Mouse (Mus musculus) gastrocnemius, adult 18-20 months (tissue): Measurements from ENCODE around the gene Kcnk7. TPM values are rescaled to one million over a fixed set of nuclear protein-coding genes. Genes with fewer than 3 reads are reported as not detected.

Source experiments
- DNase-seq: peaks from one replicate; pipeline ENCODE4 v3.0.0; 2021; ENCODE audit warnings: low spot score
- total RNA-seq, 2 experiments: library from RNA; stranded (reverse); gene quantifications; 2 replicates each; pipeline ENCODE4 v1.2.3; 2021

Gene Kcnk7
- total RNA-seq, 2 experiments from 2014 or later, result not detected

DNA sequence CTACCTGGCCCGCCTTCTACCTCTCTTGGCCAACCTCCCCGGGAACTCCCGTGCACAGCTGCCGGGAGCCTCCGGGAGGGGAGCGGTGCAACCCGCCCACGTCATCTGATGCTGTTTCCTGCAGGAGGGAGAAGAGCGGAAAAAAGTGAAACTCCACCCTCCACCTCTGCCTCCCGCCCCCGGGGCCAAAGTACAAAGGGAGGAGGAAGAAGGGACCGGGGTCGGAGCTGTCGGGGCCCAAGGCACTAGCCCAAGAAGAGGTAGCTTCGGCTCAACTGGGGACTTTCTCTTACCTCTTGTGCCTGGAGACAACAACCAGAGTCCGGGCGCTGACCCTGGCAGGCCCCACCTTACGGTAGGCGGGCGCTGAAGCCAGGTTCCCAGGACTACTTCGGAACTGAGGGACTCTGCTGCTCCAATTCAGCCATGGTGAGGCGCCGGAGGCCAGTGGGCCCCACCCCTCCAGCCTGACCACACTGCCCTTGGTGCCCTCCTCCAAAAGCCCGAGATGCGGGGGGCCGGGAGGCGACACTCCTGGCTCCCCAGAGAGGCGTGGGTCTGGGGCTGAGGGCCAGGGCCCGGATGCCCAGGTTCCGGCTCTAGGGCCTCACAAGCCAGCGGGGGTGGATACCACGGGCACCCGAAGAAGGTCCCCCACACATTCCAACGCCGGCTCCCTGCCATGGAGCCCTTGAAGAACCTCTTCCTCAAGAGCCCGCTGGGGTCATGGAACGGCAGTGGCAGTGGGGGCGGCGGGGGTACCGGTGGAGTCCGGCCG is 14.4 kb upstream of the Kcnk7 start:
- DNase-seq, result peak; percentile 89

DNA sequence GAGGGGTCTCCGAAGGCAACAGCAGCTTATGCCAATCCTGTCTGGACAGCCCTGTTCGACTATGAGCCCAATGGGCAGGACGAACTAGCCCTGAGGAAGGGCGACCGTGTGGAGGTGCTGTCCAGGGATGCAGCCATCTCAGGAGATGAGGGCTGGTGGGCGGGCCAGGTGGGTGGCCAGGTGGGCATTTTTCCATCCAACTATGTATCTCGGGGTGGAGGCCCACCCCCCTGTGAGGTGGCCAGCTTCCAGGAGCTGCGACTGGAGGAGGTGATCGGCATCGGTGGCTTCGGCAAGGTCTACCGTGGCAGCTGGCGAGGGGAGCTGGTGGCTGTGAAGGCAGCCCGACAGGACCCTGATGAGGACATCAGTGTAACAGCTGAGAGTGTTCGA is 13.8 kb upstream of the Kcnk7 start:
- DNase-seq, result no peak

DNA sequence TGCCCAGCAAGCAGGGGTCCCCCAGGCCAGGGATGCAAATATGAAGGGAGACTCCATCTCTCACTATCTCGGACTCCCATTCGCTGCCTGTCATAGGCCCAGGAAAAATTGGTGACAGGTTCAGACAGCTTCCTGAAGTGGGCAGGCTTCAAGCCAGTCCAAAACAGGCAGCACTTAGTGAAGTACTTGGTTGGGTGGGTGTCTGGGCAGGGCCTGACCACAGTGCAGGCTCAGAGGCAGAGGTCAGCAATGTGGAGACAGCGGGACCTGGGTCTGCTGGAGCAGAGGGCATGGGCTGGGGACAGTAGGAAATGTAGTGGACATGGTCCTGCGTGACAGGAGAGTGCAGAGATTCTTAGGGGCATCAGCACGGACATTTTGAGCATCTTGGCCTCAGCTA is 12.6 kb upstream of the Kcnk7 start:
- DNase-seq, result no peak

DNA sequence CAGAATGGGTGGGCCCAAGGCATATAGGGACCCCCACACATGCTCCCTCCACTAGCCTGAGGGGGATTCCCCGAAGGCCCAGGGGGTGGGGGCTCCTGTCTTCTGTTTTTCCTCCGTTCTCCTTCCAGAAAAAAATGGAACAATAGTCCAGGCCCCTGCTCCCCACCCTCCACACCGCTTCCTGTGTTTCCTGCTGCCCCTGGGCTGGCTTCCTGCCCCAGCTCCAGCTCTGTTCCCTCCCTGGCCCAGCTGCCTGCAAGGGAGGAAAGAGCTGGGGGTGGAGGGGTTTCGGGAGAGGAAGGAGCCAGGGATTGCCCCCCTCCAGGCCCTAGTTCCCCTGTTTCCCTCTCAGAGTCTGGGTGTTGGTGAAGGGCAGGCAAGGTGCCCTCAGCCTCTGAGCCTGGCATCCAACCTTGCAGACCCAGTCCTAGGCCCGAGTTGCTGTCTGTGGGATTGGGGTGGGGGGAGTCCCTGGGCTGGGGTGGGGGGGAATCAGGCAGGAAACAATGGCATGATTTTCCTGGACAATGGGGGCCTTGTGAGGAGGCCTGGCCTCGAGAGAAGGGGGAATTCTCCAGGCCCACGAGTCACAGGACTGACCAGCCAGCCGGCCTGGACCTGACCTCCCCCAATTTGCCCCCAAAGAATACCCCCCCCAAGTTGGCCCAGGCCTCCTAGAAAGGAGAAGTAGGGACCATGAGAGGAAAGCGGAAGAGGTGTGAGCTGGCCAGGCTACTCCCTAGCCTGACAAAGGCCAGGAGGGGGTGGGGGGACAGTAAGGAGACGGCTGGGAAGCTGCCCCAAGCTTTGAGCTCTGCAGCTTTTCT is 11.9 kb upstream of the Kcnk7 start:
- DNase-seq, result no peak

DNA sequence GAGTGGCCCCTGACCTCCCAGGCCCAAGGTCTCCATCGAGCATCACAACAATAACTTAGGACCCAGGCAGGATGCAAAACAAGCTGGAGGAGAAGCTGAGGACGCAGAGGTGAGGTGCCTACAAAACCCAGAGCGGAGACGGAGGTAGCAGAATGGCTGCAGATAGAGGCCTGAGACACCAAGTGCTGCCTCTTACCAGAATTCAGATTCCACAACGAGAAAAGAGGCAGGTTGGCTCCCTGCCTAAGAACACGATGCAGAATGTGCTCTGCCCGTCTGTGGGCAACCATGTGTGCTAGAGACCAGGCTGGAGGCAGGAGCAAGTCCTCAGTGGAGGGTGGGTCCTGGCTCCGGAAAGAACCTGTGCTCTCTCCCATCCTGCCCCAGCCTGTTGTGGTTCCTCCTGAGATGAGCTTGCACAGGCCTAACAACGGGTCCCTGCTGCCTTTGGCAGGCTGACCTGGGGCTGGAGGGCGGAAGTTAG is 11.2 kb upstream of the Kcnk7 start:
- DNase-seq, result no peak

DNA sequence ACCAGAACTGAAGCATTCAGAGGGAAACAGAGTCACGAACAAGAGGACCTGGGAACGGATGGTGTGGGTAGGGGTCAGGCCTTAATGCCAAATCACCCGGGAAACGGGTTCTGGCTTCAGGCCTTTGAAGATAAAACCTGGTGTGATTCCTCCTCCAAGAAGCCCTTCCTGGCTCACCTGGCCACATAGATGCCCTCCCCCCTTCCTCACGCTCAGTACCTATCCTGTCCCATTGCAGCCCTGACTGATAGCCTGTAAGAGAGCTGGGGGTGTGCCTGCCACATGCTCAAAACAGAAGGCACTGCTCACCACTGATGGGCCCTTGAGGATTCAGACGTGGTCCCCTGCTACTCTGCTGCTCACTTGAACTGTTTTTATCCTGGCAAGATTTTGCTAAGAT is 10.4 kb upstream of the Kcnk7 start:
- no peak for DNase-seq

DNA sequence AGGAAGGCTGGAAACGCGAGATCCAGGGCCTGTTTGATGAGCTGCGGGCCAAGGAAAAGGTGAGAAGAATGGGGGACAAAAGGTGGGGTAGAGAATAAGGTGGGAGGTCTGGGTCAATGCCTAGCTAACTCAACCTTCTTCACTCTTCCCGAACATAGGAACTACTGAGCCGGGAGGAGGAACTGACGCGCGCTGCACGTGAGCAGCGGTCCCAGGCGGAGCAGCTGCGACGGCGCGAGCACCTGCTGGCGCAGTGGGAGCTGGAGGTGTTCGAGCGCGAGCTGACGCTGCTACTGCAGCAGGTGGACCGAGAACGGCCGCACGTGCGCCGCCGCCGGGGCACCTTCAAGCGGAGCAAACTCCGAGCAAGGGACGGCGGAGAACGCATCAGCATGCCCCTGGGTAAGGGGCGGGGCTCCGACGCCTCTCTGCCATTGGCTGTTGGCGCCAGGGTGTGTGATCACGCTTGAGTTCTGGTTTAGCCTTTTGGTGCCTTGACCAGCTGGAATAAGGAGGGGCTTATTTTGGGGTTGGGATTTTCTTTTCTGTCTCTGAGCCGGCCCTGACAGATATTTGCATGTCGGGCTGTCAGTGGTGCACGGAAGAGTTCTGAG is 8.2 kb upstream of the Kcnk7 start:
- no peak for DNase-seq

DNA sequence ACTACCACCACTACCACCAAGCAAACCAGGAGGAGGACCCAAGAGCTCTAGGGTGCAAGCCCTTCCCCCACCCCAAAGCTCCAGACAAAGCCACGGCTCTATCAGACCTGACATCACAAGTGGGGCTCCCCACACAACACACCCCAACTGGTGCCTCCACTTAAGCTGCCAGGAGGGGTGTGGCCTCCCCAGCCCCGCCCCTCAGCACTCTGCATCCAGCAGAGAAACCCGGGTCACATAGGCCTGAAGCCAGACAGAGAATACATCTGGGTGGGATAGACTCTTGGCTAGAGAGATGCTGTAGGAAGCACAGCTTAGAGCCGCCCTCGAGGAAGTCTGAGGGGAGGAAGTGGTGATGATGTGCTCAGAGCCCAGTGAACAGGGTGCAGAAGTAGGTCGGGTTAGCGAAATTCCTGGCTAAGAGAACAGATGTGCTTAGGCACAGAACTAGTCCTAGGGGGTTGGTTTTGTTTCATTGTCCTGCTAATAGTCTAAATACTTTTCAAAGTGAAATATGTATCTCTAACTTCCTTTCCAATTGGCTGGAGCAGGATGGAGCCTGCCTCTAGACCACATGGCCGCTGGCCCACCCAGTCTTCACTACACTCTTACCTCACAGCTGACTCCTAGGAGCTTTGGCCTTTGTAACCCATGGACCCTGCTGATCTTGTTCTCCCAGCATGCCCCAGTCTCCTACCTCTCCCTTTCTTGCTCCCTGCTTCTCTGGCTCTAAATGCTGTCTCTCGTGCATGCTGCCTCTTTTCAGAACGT is 819 bp downstream of the Kcnk7 start:
- no peak for DNase-seq

DNA sequence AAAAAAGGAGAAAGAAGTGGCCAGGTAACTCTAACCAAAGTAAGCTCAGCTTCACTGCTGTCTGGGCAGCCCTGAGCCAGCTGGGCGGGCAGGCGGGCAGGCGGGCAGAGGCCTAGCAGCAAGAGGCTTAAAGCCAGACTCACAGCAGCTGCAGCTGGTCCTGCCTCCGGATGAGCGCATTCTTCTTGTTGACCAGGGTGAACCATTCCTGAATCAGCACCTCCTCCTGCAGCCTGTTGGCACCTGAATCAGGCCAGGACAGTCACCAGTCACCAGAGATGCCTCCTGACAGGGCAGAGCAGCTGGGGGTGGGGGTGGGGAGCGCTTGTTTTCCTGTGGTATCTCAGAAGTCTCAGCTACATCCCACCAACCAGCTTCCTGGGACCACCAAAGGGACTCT is 5.9 kb downstream of the Kcnk7 start:
- DNase-seq, result no peak

DNA sequence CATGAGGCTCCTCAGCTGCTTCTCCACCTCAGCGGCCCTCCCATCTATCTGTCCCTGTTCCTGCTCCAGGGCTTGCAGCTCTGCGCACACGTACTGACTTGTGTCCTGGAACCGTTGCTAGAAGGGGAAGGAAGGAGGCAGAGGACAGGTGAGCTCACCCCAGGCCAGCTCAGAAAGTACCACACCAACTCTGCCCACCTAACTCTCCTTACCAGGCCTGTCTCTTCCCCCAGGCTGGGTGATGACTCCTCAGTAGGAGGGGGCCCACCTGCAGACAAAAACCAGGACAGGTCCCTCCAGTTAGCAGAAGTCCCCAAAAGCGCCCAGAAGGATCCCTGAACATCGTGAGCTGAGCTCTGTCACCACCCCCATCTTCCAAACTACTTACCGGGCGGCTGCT is 6.4 kb downstream of the Kcnk7 start:
- DNase-seq, result no peak

DNA sequence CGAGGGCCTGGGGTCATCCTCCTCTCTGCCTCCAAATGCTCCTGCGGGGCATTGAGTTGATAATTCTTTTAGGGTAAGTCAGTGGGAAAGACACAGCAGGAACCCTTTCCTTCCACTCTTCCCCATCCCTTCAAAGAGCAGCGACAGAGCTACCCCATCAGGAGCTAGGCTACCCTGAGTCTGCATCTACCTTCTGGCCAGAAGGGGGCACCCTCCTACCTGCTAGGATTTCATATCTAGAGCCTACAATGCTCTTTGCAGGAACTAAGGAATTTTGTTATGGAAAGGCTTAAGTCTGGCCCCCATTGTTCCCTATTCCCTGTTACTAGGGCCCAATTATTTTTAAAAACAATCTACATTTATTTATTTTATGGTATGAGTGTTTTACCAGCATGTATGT is 7.1 kb downstream of the Kcnk7 start:
- DNase-seq, result peak; percentile 79

DNA sequence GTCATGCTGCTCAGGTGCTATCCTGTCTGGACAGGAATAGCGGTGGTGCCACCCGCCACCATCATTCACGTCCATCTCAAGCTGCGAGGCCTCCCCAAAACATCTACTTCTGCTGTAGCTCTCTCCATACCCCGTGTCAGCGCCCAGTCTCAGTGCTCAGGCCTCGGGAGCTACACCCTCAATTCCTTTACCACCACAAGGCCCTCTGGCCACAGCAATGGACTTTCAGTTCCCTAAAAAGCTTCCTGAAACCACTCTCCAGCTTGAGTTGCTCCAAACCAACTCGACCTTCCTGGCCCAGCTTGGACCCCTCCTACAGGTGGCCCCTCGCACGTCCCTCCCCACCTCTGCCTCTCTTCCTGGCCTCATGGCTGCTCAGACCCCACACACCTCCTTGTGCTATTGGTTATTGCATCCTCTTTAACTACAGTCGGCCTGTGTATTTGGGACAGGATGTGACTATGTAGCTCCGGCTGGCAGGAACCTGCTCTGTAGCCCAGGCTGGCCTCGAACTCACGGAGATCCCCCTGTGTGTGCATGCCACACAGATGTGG is 7.8 kb downstream of the Kcnk7 start:
- DNase-seq, result no peak

DNA sequence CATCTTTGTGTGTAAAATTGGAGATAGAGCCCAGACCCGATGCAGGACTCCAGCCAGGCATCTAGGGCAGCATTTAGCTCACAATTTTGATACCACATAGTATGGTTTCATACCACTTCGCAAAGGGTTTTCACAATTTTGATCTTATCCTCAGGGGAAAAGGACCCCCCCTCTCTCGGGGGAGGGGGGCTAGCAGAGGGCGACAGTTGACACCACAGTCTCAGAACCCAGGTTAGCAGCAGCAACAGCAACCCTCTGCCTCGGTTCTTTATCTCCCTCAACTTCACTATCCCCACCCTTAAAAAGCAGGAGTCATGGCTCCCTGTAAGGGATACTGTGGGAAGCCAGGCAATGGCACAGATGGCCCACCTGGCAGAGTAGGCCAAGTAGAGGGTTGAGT is 9.1 kb downstream of the Kcnk7 start:
- no peak for DNase-seq

DNA sequence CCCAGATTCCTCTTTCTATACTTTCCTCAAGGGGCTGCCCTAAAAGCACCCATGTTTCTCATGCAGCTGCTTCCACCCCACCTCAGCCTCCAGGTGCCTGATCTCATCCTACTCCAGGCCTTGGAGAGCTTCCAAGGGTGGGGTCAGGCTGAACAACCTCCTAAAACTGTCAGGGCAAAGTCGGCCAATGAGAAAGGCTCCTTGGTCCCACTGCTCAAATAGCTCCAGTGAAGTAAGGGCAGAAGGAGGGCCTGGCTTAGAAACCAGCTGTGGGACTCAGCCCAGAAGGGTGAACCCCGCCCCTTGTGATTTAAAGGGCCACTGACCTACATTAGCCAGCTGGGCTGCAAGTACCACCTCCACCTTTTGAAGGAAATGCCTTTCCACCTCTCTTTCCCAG is 9.6 kb downstream of the Kcnk7 start:
- DNase-seq, result peak; percentile 92

DNA sequence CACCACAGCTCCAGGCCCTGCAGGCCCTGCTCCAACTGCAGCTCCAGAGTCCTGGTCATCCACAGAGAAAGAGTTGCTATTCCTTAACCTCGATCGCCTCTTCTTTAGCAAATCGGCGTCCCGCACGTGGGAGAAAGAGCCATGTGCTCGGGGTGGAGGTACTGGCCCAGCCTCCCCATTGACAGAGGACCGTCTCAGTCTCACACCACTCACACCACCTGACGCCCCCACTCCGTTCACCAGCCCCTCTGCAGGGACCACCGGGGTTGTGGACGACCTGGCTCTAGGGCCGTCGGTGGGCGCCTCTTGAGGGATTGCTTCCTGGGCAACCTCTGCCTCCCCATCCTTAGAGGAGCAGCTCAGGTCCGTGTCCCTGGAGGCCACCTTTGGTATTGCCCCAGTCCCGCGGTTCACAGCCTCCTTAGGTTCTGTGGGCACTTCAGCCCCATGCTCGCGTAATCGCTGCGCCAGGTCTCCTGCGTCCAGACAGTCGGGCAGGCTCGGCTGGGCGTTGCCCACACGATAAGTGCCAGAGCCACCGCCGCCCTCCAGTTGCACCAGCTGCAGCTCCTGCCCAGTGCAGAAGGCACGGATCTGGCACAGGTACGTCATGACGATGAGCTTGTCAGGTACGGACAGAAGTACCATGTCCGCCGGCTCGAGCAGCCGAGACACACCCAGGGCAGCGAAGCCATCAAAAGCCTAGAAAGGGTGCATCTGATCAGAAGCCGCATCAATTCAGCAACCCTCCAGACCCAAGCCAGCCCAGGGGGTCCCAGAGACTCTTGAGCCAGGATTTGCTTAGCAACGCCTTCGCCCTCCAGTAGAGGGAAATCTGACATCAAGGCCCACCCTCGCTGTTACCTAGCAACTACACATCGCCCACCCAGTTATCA is 11.9 kb downstream of the Kcnk7 start:
- DNase-seq, result no peak

DNA sequence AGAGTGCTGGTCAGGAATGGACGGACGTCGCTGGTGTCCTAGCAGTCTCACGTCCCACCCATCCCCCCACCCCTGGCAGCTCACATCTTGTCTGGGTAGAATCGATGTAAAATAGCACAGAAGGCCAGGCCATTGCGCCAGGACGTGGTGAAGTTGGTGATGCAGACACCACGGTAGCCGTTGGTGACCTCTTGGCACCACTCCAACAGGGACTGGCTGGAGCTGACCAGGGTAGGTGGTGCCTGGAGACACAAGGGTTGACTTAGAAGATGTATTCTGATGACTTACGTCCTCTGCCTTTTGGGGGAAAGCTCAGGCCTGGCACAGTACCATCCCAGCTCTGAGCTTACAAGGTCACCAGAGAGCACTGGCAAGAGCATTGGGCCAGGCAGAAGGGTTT is 12.8 kb downstream of the Kcnk7 start:
- DNase-seq, result no peak

DNA sequence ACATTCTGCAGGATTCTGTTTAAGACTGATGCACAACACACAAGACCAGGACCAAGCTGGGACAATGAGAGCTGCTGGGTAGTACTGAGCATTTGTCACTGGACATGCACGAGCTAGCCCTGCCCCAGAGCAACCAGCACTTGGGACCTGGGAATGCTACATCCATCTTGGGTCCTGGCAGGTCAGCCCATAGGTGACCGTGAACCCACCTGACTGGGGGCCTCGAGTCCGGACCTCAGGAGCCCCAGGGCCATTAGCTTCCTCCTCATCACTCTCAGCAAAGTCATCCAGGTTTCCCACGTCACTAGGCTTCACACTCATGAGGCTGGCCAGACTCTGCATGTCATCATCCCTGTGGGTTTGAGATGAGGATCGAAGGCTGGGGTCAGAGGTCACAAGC is 17.1 kb downstream of the Kcnk7 start:
- no peak for DNase-seq

DNA sequence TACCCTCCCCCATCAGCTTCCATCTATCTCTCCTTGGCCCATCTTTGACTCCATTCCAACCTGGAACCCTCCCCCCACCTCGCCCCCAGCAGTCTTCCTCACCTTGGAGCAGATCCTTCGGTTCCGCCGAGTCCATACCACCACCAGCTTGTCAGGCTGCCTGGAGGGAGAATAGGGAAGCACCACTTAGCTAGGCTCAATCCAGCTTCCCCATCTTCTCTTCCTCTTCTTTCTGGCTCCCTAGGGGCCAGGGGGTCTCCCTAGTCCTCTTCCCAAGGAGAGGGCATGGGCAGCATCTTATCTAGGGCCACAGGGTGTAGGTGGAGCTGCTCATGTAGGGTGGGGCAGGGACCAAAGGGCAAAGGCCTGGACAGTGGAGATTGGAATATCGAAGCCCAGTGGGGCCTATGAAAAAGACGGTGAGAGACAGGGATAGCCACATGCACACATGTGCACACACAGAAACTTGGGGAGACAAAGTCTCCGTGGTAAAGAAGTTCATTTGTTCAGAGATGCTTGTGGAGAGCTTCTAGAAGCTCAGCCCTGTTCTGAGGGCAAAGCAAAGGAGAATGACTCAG is 18.8 kb downstream of the Kcnk7 start:
- DNase-seq, result no peak

DNA sequence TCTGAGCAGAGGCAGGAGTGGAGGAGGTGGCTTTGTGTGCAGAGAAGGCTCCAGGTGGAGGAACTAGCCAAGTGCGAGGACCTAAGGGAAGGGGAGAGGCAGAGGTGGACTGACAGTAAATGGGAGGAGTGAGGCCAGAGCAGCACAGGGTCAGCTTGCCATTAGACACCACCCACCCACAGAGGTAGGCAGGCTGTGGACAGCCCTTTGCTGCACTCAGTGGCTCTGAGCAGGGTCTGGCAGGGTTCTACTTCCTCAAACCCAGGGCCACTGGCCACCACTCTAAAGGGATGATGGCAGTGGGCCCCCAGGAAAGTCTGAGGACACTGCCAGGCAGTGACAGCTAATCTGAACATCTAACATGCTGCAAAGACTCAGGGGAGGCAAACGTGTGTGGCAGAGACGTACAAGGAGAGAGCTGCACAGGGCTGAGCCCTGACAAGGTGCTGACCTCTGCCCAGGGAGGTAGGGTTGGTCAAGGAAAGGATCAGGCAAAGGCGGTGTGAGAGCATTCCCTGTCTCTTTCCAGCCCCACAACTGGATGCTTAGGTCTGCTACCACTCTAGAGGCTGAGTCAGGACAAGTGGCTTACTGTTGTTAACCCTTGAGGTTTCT is 19.9 kb downstream of the Kcnk7 start:
- DNase-seq, result no peak
